Mouse (Mus musculus) gastrocnemius, postnatal 36 days (tissue): ENCODE data around the gene Wdr63. TPM values are rescaled to one million over a fixed set of nuclear protein-coding genes. Genes with fewer than 3 reads are reported as not detected.

Experiments used
- total RNA-seq, 2 experiments: library from RNA; stranded (reverse); gene quantifications; 2 replicates each; pipeline ENCODE4 v1.2.3; 2021

The Wdr63 gene
- total RNA-seq, 2 experiments from 2014 or later = not detected

Other genes starting within 250 kb of the Wdr63 start
- gene Bcl10, start 185.3 kb downstream of the Wdr63 start, total RNA-seq = 10 to 100 TPM in 1 of 2 experiments, 1 to 10 TPM in 1; 8.5 to 10.0 TPM
- gene 2410004B18Rik, start 170.1 kb downstream of the Wdr63 start, total RNA-seq = 10 to 100 TPM; 17.2 to 18.0 TPM
- gene Syde2, start 120.3 kb downstream of the Wdr63 start, total RNA-seq = under 1 TPM; 0.79 to 0.82 TPM
- not detected for gene Mcoln3, start 9.3 kb upstream of the Wdr63 start, total RNA-seq
- gene Mcoln2, start 41.7 kb upstream of the Wdr63 start, total RNA-seq = under 1 TPM in 1 of 2 experiments, not detected in 1; 0.51 TPM
- gene Lpar3, start 112.8 kb upstream of the Wdr63 start, total RNA-seq = under 1 TPM in 1 of 2 experiments, not detected in 1; 0.17 TPM